Mouse (Mus musculus): ENCODE data around the gene Usp11.

- TF ChIP-seq CTCF (IDR thresholded peaks at IDR 0.05; ENCODE audit: low read depth): no peak
- no peak for TF ChIP-seq EP300 (optimal IDR thresholded peaks at IDR 0.05)
Measured at GRCm38 (mm10) chrX:20703741-20704290, at the start of gene Usp11.
